8 mouse cellular contexts compared by ENCODE assay signal in the genomic region with DNA sequence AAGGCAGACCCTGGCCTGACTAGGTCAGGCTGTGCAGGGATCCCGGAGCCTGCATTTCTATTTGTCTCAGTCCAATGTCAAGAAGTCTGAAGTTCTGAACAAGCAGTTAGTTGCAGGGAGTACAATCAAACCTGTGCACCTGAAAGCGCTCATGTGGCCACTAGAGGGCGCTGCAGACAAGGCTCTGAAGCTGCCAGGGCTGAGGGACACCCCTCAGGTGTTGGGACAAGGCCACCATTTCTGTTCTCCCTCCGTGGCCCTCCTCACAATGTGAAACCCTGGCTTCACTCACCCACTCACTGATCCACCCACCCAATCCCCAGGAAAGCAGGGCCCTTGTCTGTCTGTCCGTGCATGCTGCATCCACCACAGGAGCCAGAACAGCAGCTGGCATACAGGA. TPM values are rescaled to one million over a fixed set of nuclear protein-coding genes. Genes with fewer than 3 reads are reported as not detected.
DNase-seq lines count a peak whose midpoint lies in the region; ATAC-seq lines count a peak whose summit lies in the region.

No protein-coding gene starts in this region.

- ATAC-seq in megakaryocyte-erythroid progenitor cell, adult 5-6 weeks (replicated peaks; ENCODE audit: low FRiP score, low TSS enrichment, poor library complexity, severe bottlenecking) = peak; percentile 82

- intact Hi-C loops in left cerebral cortex, postnatal 10 days (cut with DNase I) = loop anchor here (1.0 to 5.0 kb wide), 2 partner anchors 73 to 475 kb away; no protein-coding TSS in a partner anchor

- peak; percentile 74 for DNase-seq in T-cell, adult 2 months (ENCODE audit: low spot score)
- DNase-seq in cerebellum, adult 9-11 months = peak; percentile 55
- DNase-seq in frontal cortex, postnatal 36 days (ENCODE audit: low spot score in 2 of 2) = peak; percentile 72 to 73
- DNase-seq in induced T-regulatory cell, adult 2 months (ENCODE audit: low read depth) = peak; percentile 85
- peak; percentile 37 to 76 for DNase-seq in left cerebral cortex, postnatal 10 days (ENCODE audit: extremely low spot score in 1 of 2, low spot score in 2 of 2)
- DNase-seq in right cerebral cortex, postnatal 36 days (ENCODE audit: low spot score in 2 of 2) = peak; percentile 38 to 39
- peak; percentile 61 to 83 for DNase-seq in urinary bladder, postnatal 4 days (ENCODE audit: low spot score in 2 of 2)

RNA-seq across cellular contexts. Expression of a gene that starts 57.2 kb away (rescaled TPM):
- total RNA-seq in left cerebral cortex, postnatal 10 days (2021) = under 1 TPM; 0.79 to 0.81 TPM
- total RNA-seq in megakaryocyte-erythroid progenitor cell, adult 5-6 weeks (2014; fragmentation: Nextera tagmentation) = 10.9 and 15.7 TPM in 2 replicates
- 9.1 and 9.7 TPM in 2 replicates for total RNA-seq in megakaryocyte-erythroid progenitor cell, adult 5-6 weeks (2017)

Comparison
In these comparisons a context has a peak if more than half of its experiments do, and no peak if none do; other contexts are left out.
1. Peak in every context shown above with its lines: DNase-seq and ATAC-seq.
2. RNA of a gene that starts 57.2 kb away (total RNA-seq): 9.1 to 15.7 TPM in megakaryocyte-erythroid progenitor cell, adult 5-6 weeks; 0.79 to 0.81 TPM in left cerebral cortex, postnatal 10 days; every median in the first group is over 4 times any median in the second.